Mouse (Mus musculus): ENCODE results near the gene Foxp1. TPM values are rescaled to one million over a fixed set of nuclear protein-coding genes. Genes with fewer than 3 reads are reported as not detected.

The Foxp1 gene
- 190 TPM in 2 replicates for polyA plus RNA-seq (2014; fragmentation: Nextera tagmentation; extraction: Ambion mirVana)

DNA sequence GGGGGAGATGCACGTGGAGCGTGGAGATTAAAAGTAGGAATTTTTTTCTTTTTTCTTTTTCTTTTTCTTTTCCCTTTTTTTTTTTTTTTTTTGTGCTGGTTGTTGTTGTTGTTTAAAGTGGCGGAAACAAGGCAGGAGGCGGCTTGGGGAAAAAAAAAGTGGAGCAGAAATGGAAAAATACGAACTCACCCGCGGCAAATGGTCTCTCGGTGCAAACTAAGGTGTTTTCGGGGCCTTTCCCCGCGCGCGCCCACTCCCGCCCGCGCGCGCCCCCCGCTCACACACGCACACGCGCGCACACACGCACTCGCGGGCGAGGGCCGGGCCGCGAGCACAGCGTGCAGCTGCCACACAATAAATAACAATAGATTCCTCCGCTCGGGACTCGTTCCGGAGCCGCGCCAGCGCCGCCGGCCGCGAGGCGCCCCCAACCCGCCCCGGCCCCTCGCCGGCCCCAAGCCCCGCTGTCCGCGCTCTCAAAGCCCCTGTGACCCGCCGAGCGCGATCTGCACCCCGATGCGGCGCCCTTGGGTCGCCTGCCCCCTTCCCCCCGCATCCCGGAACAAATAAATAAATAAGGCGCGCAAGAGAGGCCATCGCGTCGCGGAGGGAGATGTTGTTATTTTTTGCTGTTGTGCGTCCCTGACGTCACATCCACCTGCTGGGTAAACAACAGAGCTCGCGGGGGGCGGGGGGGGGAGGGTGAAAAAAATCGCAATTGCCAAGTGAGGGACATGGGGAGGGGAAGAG is at the start of gene Foxp1:
Gene Foxp1 (minus strand): TSS at position 363 of the 750 bp plus-strand sequence.
- under 1% methylated on average over 70 of the region's 72 CpGs for WGBS
- ATAC-seq (ENCODE audit: insufficient number of reproducible peaks, insufficient read depth, low FRiP score, low read depth), result no peak
- Histone ChIP-seq H3K36me3 (ENCODE audit: control insufficient read depth, insufficient read depth, low read length) (no peaks in the 10 kb centered on the region), H3K4me1 (ENCODE audit: control insufficient read depth, insufficient read depth, low read length) (peaks cover 11% of the 10 kb centered on the region; the same call in 1 of the 2 replicates), H3K9me3 (ENCODE audit: control insufficient read depth, low read depth, low read length) (peaks cover 3% of the 10 kb centered on the region; the same call in 1 of the 2 replicates), H3K4me3 (ENCODE audit: low read depth, low read length) (peak within 1 kb of the TSS; percentile 86), H3K9ac (replicated peaks; ENCODE audit: low read depth, low read length) (peak within 1 kb of the TSS; percentile 96), H3K4me2 (replicated peaks; ENCODE audit: low read depth, low read length) (peak within 1 kb of the TSS; percentile 73), H3K27me3 (ENCODE audit: control insufficient read depth, insufficient read depth, low read length) (no peaks in the 10 kb centered on the region), H3K27ac (ENCODE audit: low read length) (peak within 1 kb of the TSS; percentile 100)

DNA sequence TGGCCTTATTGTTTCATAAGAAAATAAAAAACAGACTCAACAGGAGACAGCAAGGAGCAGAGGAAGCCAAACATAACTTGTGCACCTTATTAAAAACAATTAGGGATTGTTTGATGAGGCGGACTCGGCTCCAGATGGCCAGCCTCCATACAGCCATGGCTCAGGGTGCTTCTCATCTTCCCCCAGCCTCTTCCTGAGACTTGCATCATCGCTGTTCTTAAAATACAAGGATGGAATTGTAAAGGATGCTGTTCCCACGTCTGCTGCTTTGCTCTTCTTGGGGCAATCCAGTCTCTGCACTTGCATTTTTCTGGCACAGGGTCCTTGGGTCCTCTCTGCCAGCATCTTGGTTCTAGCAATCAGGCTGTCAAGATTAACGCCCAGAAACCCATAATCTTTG is 49.5 kb upstream of the Foxp1 start:
- no peak overlapping the region for H3K27ac ChIP-seq (ENCODE audit: low read length)
- H3K9me3 ChIP-seq (ENCODE audit: control insufficient read depth, low read depth, low read length), result no peaks in the 10 kb centered on the region
- H3K27me3 ChIP-seq (ENCODE audit: control insufficient read depth, insufficient read depth, low read length), result no peaks in the 10 kb centered on the region
- no peak overlapping the region for H3K4me3 ChIP-seq (ENCODE audit: low read depth, low read length)
- ATAC-seq (ENCODE audit: insufficient number of reproducible peaks, insufficient read depth, low FRiP score, low read depth), result no peak
- 78% methylated on average over 5 of the region's 5 CpGs for WGBS
- H3K36me3 ChIP-seq (ENCODE audit: control insufficient read depth, insufficient read depth, low read length), result no peaks in the 10 kb centered on the region
- no peak overlapping the region for H3K9ac ChIP-seq (replicated peaks; ENCODE audit: low read depth, low read length)
- no peaks in the 10 kb centered on the region for H3K4me1 ChIP-seq (ENCODE audit: control insufficient read depth, insufficient read depth, low read length)
- H3K4me2 ChIP-seq (replicated peaks; ENCODE audit: low read depth, low read length), result no peak overlapping the region

DNA sequence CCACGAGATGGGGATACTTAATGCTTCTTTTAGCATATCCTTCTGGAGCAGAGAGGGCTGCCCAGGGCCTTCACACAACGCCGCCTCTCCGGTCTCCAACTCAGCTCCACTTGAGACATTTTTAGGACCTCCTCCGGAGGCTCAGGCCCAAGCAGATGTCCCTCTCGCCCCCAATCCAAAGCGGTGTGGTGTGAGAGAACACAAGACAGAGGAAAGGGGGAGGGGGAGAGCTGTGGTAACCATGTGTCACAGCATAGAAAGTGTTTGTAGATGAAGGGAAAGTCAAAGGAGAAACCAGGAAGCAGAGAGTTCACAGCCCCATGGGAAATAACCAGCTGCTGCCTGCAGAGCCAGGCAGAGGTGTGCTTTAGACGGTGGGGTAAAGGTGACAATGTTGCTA is 44.4 kb upstream of the Foxp1 start:
- no peak for ATAC-seq (ENCODE audit: insufficient number of reproducible peaks, insufficient read depth, low FRiP score, low read depth)
- Histone ChIP-seq H3K9me3 (ENCODE audit: control insufficient read depth, low read depth, low read length) (no peaks in the 10 kb centered on the region), H3K4me1 (ENCODE audit: control insufficient read depth, insufficient read depth, low read length) (no peaks in the 10 kb centered on the region), H3K4me3 (ENCODE audit: low read depth, low read length) (no peak overlapping the region), H3K27ac (ENCODE audit: low read length) (no peak overlapping the region), H3K27me3 (ENCODE audit: control insufficient read depth, insufficient read depth, low read length) (no peaks in the 10 kb centered on the region), H3K36me3 (ENCODE audit: control insufficient read depth, insufficient read depth, low read length) (no peaks in the 10 kb centered on the region), H3K4me2 (replicated peaks; ENCODE audit: low read depth, low read length) (no peak overlapping the region), H3K9ac (replicated peaks; ENCODE audit: low read depth, low read length) (no peak overlapping the region)
- WGBS, result 51% methylated on average over 8 of the region's 8 CpGs

DNA sequence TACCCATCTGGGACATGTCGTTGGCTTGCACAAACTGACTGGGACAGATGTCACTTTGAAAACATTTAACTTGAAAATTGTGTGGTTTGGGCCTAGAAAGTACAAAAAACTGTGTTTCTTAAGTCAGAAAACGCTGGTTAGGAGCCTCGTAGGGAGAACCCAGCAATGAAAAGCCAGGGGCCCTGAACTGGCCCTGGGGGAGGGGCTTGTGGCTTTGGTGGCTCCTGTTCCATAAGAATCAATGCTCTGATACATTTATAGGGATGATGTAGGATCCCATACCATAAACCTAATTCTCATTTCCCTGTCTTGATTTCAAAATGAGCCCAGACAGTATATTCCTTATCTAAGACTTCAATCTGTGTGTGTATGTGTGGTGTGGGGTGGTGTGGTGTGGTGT is 42.2 kb upstream of the Foxp1 start:
- Histone ChIP-seq H3K27me3 (ENCODE audit: control insufficient read depth, insufficient read depth, low read length) (no peaks in the 10 kb centered on the region), H3K9me3 (ENCODE audit: control insufficient read depth, low read depth, low read length) (no peaks in the 10 kb centered on the region), H3K4me3 (ENCODE audit: low read depth, low read length) (no peak overlapping the region), H3K4me1 (ENCODE audit: control insufficient read depth, insufficient read depth, low read length) (no peaks in the 10 kb centered on the region), H3K36me3 (ENCODE audit: control insufficient read depth, insufficient read depth, low read length) (no peaks in the 10 kb centered on the region), H3K27ac (ENCODE audit: low read length) (no peak overlapping the region), H3K4me2 (replicated peaks; ENCODE audit: low read depth, low read length) (no peak overlapping the region), H3K9ac (replicated peaks; ENCODE audit: low read depth, low read length) (no peak overlapping the region)
- 72% methylated on average over 3 of the region's 3 CpGs for WGBS
- no peak for ATAC-seq (ENCODE audit: insufficient number of reproducible peaks, insufficient read depth, low FRiP score, low read depth)

DNA sequence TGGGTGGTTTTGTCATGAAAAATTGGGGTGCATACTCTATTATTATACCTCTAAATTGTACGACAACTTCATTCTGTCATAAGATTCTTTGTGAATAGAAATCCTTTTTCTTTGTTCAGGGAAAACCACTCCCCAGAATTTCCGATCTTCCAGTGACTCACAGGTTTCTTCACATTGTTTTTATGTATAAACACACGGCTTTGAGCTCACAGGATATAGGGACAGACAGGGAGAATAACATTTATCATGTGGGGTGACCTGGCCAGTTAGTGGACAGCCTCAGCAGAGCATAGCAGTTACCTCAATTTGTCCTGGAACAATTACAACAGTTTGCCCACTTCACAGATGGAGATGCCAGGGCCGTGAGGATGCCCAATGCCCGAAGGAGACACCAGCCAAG is 34.4 kb upstream of the Foxp1 start:
- ATAC-seq (ENCODE audit: insufficient number of reproducible peaks, insufficient read depth, low FRiP score, low read depth), result no peak
- Histone ChIP-seq H3K27me3 (ENCODE audit: control insufficient read depth, insufficient read depth, low read length) (no peaks in the 10 kb centered on the region), H3K36me3 (ENCODE audit: control insufficient read depth, insufficient read depth, low read length) (no peaks in the 10 kb centered on the region), H3K4me1 (ENCODE audit: control insufficient read depth, insufficient read depth, low read length) (no peaks in the 10 kb centered on the region), H3K9ac (replicated peaks; ENCODE audit: low read depth, low read length) (no peak overlapping the region), H3K27ac (ENCODE audit: low read length) (no peak overlapping the region), H3K4me3 (ENCODE audit: low read depth, low read length) (no peak overlapping the region), H3K9me3 (ENCODE audit: control insufficient read depth, low read depth, low read length) (no peaks in the 10 kb centered on the region), H3K4me2 (replicated peaks; ENCODE audit: low read depth, low read length) (no peak overlapping the region)
- WGBS, result 77% methylated on average over 5 of the region's 5 CpGs

DNA sequence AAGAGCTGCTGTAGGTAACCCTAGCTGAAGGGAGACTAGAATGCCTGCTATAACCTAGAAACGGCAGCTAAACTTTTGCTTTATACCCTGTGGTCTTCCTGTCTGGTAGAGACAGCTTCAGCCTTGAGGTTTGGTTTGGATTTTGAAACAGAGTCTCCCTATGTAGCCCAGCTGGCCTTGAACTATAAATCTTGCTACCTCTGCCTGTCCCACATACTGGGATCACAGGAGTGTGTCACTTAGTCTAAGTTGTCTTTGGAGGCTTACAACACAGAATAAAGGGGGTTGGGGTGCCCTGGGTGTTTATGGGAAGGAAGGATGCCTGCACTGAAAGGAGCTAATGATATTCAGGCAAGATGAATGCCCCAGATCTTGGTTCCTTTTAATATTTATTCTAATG is 30.3 kb upstream of the Foxp1 start:
- Histone ChIP-seq H3K9me3 (ENCODE audit: control insufficient read depth, low read depth, low read length) (no peaks in the 10 kb centered on the region), H3K36me3 (ENCODE audit: control insufficient read depth, insufficient read depth, low read length) (no peaks in the 10 kb centered on the region), H3K4me3 (ENCODE audit: low read depth, low read length) (no peak overlapping the region), H3K4me1 (ENCODE audit: control insufficient read depth, insufficient read depth, low read length) (no peaks in the 10 kb centered on the region), H3K27me3 (ENCODE audit: control insufficient read depth, insufficient read depth, low read length) (no peaks in the 10 kb centered on the region), H3K27ac (ENCODE audit: low read length) (no peak overlapping the region), H3K4me2 (replicated peaks; ENCODE audit: low read depth, low read length) (no peak overlapping the region), H3K9ac (replicated peaks; ENCODE audit: low read depth, low read length) (no peak overlapping the region)
- 71% methylated on average over 1 of the region's 1 CpGs for WGBS
- no peak for ATAC-seq (ENCODE audit: insufficient number of reproducible peaks, insufficient read depth, low FRiP score, low read depth)

DNA sequence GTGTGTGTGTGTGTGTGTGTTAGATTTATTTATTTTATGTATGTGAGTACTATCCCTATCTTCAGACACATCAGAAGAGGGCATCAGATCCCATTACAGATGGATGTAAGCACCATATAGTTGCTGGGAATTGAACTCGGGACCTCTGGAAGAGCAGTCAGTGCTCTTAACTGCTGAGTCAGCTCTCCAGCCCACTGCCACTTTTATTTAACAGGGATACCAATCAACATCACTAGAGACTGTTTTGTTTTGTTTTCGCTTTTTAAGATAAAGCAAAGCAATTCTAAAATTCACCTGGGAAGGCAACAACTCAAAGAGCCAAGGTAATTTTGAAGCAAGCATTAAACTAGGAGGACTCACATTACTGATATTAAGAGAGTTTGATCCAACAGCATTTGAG is 23.9 kb upstream of the Foxp1 start:
- Histone ChIP-seq H3K36me3 (ENCODE audit: control insufficient read depth, insufficient read depth, low read length) (no peaks in the 10 kb centered on the region), H3K27ac (ENCODE audit: low read length) (no peak overlapping the region), H3K4me1 (ENCODE audit: control insufficient read depth, insufficient read depth, low read length) (no peaks in the 10 kb centered on the region), H3K27me3 (ENCODE audit: control insufficient read depth, insufficient read depth, low read length) (no peaks in the 10 kb centered on the region), H3K4me3 (ENCODE audit: low read depth, low read length) (no peak overlapping the region), H3K9ac (replicated peaks; ENCODE audit: low read depth, low read length) (no peak overlapping the region), H3K4me2 (replicated peaks; ENCODE audit: low read depth, low read length) (no peak overlapping the region), H3K9me3 (ENCODE audit: control insufficient read depth, low read depth, low read length) (no peaks in the 10 kb centered on the region)
- WGBS, result 92% methylated on average over 2 of the region's 2 CpGs
- ATAC-seq (ENCODE audit: insufficient number of reproducible peaks, insufficient read depth, low FRiP score, low read depth), result no peak

DNA sequence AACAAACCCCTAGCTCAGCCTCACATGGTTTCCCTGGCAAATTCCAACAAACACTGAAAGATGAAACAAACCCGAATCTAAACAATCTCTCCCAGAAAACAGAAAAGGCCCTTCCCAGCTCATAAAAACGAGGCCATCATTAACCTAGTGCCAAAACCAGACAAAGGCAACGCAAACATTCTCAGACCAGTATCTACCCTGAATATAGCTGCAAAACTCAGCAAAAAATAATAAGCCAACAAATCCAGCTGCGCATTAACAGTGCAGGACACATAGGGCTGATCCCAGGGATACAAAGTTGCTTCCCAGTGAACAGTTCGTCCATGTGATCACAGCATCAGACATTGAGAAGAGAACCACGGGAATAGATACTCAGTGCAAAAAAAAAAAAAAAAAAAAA is 22.9 kb upstream of the Foxp1 start:
- no peaks in the 10 kb centered on the region for H3K36me3 ChIP-seq (ENCODE audit: control insufficient read depth, insufficient read depth, low read length)
- no peak overlapping the region for H3K4me2 ChIP-seq (replicated peaks; ENCODE audit: low read depth, low read length)
- 71% methylated on average over 6 of the region's 6 CpGs for WGBS
- ATAC-seq (ENCODE audit: insufficient number of reproducible peaks, insufficient read depth, low FRiP score, low read depth), result no peak
- no peaks in the 10 kb centered on the region for H3K9me3 ChIP-seq (ENCODE audit: control insufficient read depth, low read depth, low read length)
- no peaks in the 10 kb centered on the region for H3K27me3 ChIP-seq (ENCODE audit: control insufficient read depth, insufficient read depth, low read length)
- no peaks in the 10 kb centered on the region for H3K4me1 ChIP-seq (ENCODE audit: control insufficient read depth, insufficient read depth, low read length)
- no peak overlapping the region for H3K9ac ChIP-seq (replicated peaks; ENCODE audit: low read depth, low read length)
- no peak overlapping the region for H3K4me3 ChIP-seq (ENCODE audit: low read depth, low read length)
- no peak overlapping the region for H3K27ac ChIP-seq (ENCODE audit: low read length)

DNA sequence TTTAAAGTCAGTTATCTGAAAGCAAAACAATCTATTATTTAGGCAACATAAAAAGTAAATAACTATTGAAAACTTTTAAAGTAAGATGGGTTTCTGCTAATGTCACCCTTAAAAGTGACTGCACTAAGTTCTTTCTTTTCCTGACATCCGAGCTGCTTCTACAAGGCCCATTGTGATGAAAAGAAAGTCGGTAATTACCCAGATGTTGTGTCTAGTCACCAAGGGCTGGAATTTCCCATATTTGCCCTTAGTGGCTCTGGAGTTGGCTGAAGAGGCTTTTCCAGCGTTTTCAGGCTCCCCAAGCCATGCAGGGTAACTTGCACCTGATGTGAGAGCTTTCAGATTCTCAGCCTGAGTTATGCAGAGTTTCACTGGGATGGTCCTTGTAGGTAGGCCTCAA is 18.6 kb upstream of the Foxp1 start:
- no peak for ATAC-seq (ENCODE audit: insufficient number of reproducible peaks, insufficient read depth, low FRiP score, low read depth)
- Histone ChIP-seq H3K9ac (replicated peaks; ENCODE audit: low read depth, low read length) (no peak overlapping the region), H3K4me2 (replicated peaks; ENCODE audit: low read depth, low read length) (no peak overlapping the region), H3K9me3 (ENCODE audit: control insufficient read depth, low read depth, low read length) (no peaks in the 10 kb centered on the region), H3K27ac (ENCODE audit: low read length) (no peak overlapping the region), H3K36me3 (ENCODE audit: control insufficient read depth, insufficient read depth, low read length) (no peaks in the 10 kb centered on the region), H3K4me3 (ENCODE audit: low read depth, low read length) (no peak overlapping the region), H3K27me3 (ENCODE audit: control insufficient read depth, insufficient read depth, low read length) (no peaks in the 10 kb centered on the region), H3K4me1 (ENCODE audit: control insufficient read depth, insufficient read depth, low read length) (peaks cover 3% of the 10 kb centered on the region; the same call in 1 of the 2 replicates)
- WGBS, result 37% methylated on average over 3 of the region's 3 CpGs

Measured in stomach, embryonic 14.5 days (tissue).